ENCODE assay signal across 8 mouse cellular contexts in the genomic region with DNA sequence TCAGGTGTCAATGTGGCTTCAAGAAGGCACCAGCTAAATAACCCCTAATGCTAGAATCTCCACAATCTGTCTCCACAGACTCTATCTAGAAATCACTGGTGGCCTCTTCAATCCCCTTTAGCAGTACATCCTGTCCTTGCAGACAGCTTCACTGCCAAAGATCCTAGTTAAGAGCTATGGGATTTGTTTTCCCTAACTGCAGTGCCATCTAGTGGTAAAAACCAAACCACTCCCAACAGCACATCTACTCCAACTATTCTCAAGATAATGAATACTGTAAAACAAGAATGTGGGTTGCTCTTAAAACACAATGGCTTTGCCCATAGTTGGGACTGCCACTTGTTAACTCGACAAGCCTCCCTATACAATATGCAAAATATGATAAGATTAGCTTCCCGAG.
DNase-seq lines count a peak whose midpoint lies in the region; ATAC-seq lines count a peak whose summit lies in the region.

No protein-coding gene starts in this region.

- H3K27ac ChIP-seq in forebrain, embryonic 16.5 days (ENCODE audit: low read length), result no peak overlapping the region
- no peak overlapping the region for H3K27ac ChIP-seq in intestine, embryonic 16.5 days (ENCODE audit: low read length)
- H3K27ac ChIP-seq in midbrain, embryonic 14.5 days (replicated peaks; ENCODE audit: low read depth, low read length), result no peak overlapping the region

- H3K36me3 ChIP-seq in forebrain, embryonic 16.5 days (ENCODE audit: control insufficient read depth, insufficient read depth), result no peaks in the 10 kb centered on the region
- H3K36me3 ChIP-seq in intestine, embryonic 16.5 days (ENCODE audit: control insufficient read depth, insufficient read depth, low read length), result no peaks in the 10 kb centered on the region
- no peaks in the 10 kb centered on the region for H3K36me3 ChIP-seq in midbrain, embryonic 14.5 days (ENCODE audit: control insufficient read depth, insufficient read depth, low read length)

- no peaks in the 10 kb centered on the region for H3K27me3 ChIP-seq in forebrain, embryonic 16.5 days (replicated peaks; ENCODE audit: control insufficient read depth, insufficient read depth, low read length)
- no peaks in the 10 kb centered on the region for H3K27me3 ChIP-seq in intestine, embryonic 16.5 days (replicated peaks; ENCODE audit: control insufficient read depth, insufficient read depth, low read length)
- H3K27me3 ChIP-seq in midbrain, embryonic 14.5 days (ENCODE audit: control insufficient read depth, insufficient read depth, low read length), result no peaks in the 10 kb centered on the region

- H3K4me2 ChIP-seq in forebrain, embryonic 16.5 days (ENCODE audit: low read length), result no peak overlapping the region
- H3K4me2 ChIP-seq in intestine, embryonic 16.5 days (ENCODE audit: low read depth, low read length), result no peak overlapping the region
- no peak overlapping the region for H3K4me2 ChIP-seq in midbrain, embryonic 14.5 days (ENCODE audit: low read length)

- peak; percentile 57 for DNase-seq in gastrocnemius, adult 18-20 months (ENCODE audit: low spot score)
- no peak for DNase-seq in gastrocnemius, postnatal 10 days
- peak; percentile 72 to 73 for DNase-seq in left cerebral cortex, postnatal 14 days (ENCODE audit: low spot score in 2 of 2)
- peak; percentile 89 for DNase-seq in midbrain, embryonic 14.5 days
- DNase-seq in natural killer cell, adult 2 months (ENCODE audit: low spot score in 2 of 2), result no peak

- no peaks in the 10 kb centered on the region; the same call in 1 of the 2 replicates for H3K4me1 ChIP-seq in forebrain, embryonic 16.5 days (replicated peaks; ENCODE audit: control insufficient read depth, insufficient read depth, low read length)
- no peaks in the 10 kb centered on the region for H3K4me1 ChIP-seq in intestine, embryonic 16.5 days (ENCODE audit: control insufficient read depth, insufficient read depth, low read length)
- no peaks in the 10 kb centered on the region for H3K4me1 ChIP-seq in midbrain, embryonic 14.5 days (ENCODE audit: control insufficient read depth, insufficient read depth, low read length)

- no peaks in the 10 kb centered on the region for H3K9me3 ChIP-seq in forebrain, embryonic 16.5 days (ENCODE audit: control insufficient read depth, low read length)
- no peaks in the 10 kb centered on the region for H3K9me3 ChIP-seq in intestine, embryonic 16.5 days (ENCODE audit: control insufficient read depth, low read length)
- H3K9me3 ChIP-seq in midbrain, embryonic 14.5 days (ENCODE audit: control insufficient read depth, low read length), result no peaks in the 10 kb centered on the region

- ATAC-seq in cerebellum, adult (ENCODE audit: insufficient number of reproducible peaks, low FRiP score, low TSS enrichment), result peak; percentile 89
- peak; percentile 94 for ATAC-seq in forebrain, embryonic 16.5 days
- ATAC-seq in intestine, embryonic 16.5 days, result peak; percentile 76
- ATAC-seq in midbrain, embryonic 14.5 days (ENCODE audit: low FRiP score, low TSS enrichment), result peak; percentile 76; the same call in 1 of the 2 replicates

- H3K4me3 ChIP-seq in forebrain, embryonic 16.5 days (replicated peaks; ENCODE audit: low read length), result no peak overlapping the region
- H3K4me3 ChIP-seq in intestine, embryonic 16.5 days (ENCODE audit: low read length), result no peak overlapping the region
- H3K4me3 ChIP-seq in midbrain, embryonic 14.5 days (replicated peaks; ENCODE audit: low read depth, low read length), result no peak overlapping the region

- intact Hi-C loops in left cerebral cortex, postnatal 14 days (cut with DNase I), result loop anchor here (10.0 kb wide), 1 partner anchor 558 kb away; no protein-coding TSS in a partner anchor

- 31% methylated on average over 2 of the region's 2 CpGs for WGBS in forebrain, embryonic 16.5 days
- WGBS in intestine, embryonic 16.5 days, result 28% methylated on average over 2 of the region's 2 CpGs
- WGBS in midbrain, embryonic 14.5 days, result 32% methylated on average over 2 of the region's 2 CpGs

- no peak overlapping the region for H3K9ac ChIP-seq in forebrain, embryonic 16.5 days (replicated peaks; ENCODE audit: low read depth, low read length)
- no peak overlapping the region for H3K9ac ChIP-seq in intestine, embryonic 16.5 days (ENCODE audit: low read depth, low read length)
- H3K9ac ChIP-seq in midbrain, embryonic 14.5 days (replicated peaks; ENCODE audit: low read length), result no peak overlapping the region

Comparison
In these comparisons a context has a peak if more than half of its experiments do, and no peak if none do; other contexts are left out.
1. DNase-seq: peak in gastrocnemius, adult 18-20 months (single experiment), left cerebral cortex, postnatal 14 days (2 of 2) and midbrain, embryonic 14.5 days (single experiment); none in gastrocnemius, postnatal 10 days (single experiment) and natural killer cell, adult 2 months (0 of 2).
2. Peak in every context shown above with its lines, with median percentiles within 50 percentile points of each other: ATAC-seq.